Mouse (Mus musculus): ENCODE results near the gene Syt7. TPM values are rescaled to one million over a fixed set of nuclear protein-coding genes. Genes with fewer than 3 reads are reported as not detected.

The Syt7 gene
- total and polyA plus RNA-seq, 2 experiments: 0.28 to 0.45 TPM

DNA sequence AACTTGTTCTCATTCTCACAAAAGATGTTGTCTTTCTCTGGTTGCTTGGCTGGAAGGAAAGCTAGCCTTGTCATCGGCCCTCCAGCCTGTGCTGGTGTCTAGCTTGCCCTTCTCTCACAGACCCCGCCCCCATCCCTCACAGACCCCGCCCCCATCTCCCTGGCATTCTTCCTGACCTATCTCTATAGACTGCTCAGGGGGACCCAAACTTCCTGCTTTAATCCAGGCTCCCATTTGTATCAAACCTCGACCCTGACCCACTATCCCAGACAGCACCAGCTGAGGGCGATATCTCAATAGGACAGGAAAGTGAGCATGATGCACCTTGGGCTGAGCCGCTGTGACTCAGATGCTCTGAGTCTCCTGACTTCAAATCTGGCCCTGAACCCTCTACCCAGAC is 84.9 kb downstream of the Syt7 start:
- WGBS: 45% methylated on average over 6 of the region's 6 CpGs
- Histone ChIP-seq H3K9ac (ENCODE audit: low read depth, low read length) (no peak overlapping the region), H3K36me3 (ENCODE audit: control insufficient read depth, insufficient read depth, low read length) (no peaks in the 10 kb centered on the region), H3K27me3 (ENCODE audit: control insufficient read depth, insufficient read depth, low read length) (no peaks in the 10 kb centered on the region), H3K79me2 (ENCODE audit: control insufficient read depth, insufficient read depth, low read length) (no peaks in the 10 kb centered on the region), H3K4me3 (ENCODE audit: insufficient read depth, low read depth, low read length) (no peak overlapping the region), H3K4me1 (ENCODE audit: control insufficient read depth, insufficient read depth, low read length) (no peaks in the 10 kb centered on the region), H3K27ac (replicated peaks; ENCODE audit: insufficient read depth, low read depth, low read length) (no peak overlapping the region)
- TF ChIP-seq POLR2A (IDR thresholded peaks at IDR 0.05; ENCODE audit: extremely low read depth, insufficient read depth, low read length) (no peak), CTCF (IDR thresholded peaks at IDR 0.05; ENCODE audit: low read depth, low read length) (no peak)
- DNase-seq (ENCODE audit: extremely low read depth, low read depth, low spot score): no peak

DNA sequence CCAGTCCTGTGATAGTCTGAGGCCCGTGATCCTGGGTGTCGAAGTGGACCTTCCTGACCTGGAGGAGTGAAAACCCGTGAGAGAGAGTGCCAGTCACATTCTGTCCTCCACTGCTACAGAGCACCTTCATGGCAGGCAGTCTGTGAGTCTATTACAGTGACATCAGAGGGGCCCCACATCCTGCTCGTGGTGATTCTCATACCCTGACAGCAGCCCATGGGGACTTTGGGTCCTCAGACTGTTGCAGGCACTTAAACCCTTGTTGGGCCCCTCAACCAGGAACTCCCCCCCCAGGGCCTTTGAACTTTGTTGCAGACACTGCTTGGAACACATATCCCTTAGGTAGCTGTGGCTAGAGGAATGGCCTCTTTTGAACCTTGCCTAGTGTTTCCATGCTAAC is 90.7 kb downstream of the Syt7 start:
- H3K4me1 ChIP-seq (ENCODE audit: control insufficient read depth, insufficient read depth, low read length): no peaks in the 10 kb centered on the region
- 70% methylated on average over 4 of the region's 4 CpGs for WGBS
- no peak overlapping the region for H3K9ac ChIP-seq (ENCODE audit: low read depth, low read length)
- no peaks in the 10 kb centered on the region for H3K36me3 ChIP-seq (ENCODE audit: control insufficient read depth, insufficient read depth, low read length)
- no peaks in the 10 kb centered on the region for H3K27me3 ChIP-seq (ENCODE audit: control insufficient read depth, insufficient read depth, low read length)
- no peak for DNase-seq (ENCODE audit: extremely low read depth, low read depth, low spot score)
- TF ChIP-seq POLR2A (IDR thresholded peaks at IDR 0.05; ENCODE audit: extremely low read depth, insufficient read depth, low read length) (no peak), CTCF (IDR thresholded peaks at IDR 0.05; ENCODE audit: low read depth, low read length) (no peak)
- H3K4me3 ChIP-seq (ENCODE audit: insufficient read depth, low read depth, low read length): no peak overlapping the region
- no peaks in the 10 kb centered on the region for H3K79me2 ChIP-seq (ENCODE audit: control insufficient read depth, insufficient read depth, low read length)
- H3K27ac ChIP-seq (replicated peaks; ENCODE audit: insufficient read depth, low read depth, low read length): no peak overlapping the region

DNA sequence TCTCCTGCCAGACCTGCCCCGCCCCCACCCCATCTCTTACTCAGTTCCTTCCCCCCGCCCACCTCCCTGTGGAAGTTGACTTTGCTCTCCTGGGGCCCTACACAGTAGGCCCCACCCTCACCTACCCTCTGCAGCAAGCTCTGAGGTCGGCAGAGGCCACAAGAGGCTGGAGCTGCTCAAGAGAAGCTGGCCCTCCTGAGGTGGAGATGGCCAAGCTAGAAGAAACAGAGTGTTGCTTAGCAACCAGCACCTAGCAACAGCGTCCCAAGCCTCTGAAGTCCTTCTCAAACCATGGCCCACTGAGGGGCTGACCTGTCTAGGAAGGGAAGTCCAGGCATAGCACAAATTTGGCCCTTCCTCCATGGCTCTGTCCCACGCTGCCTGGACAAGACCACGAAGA is 93.8 kb downstream of the Syt7 start, which contains the start of gene Ppp1r32:
Gene Ppp1r32, minus strand, starts transcription at position 226 of the 400 bp plus-strand sequence.
- DNase-seq (ENCODE audit: extremely low read depth, low read depth, low spot score): no peak
- Histone ChIP-seq H3K4me1 (ENCODE audit: control insufficient read depth, insufficient read depth, low read length) (no peaks in the 10 kb centered on the region), H3K9ac (ENCODE audit: low read depth, low read length) (no peak within 1 kb of the TSS), H3K27me3 (ENCODE audit: control insufficient read depth, insufficient read depth, low read length) (no peaks in the 10 kb centered on the region), H3K79me2 (ENCODE audit: control insufficient read depth, insufficient read depth, low read length) (no peaks in the 10 kb centered on the region), H3K4me3 (ENCODE audit: insufficient read depth, low read depth, low read length) (no peak within 1 kb of the TSS), H3K36me3 (ENCODE audit: control insufficient read depth, insufficient read depth, low read length) (no peaks in the 10 kb centered on the region), H3K27ac (replicated peaks; ENCODE audit: insufficient read depth, low read depth, low read length) (no peak within 1 kb of the TSS)
- 59% methylated on average over 6 of the region's 6 CpGs for WGBS
- TF ChIP-seq POLR2A (IDR thresholded peaks at IDR 0.05; ENCODE audit: extremely low read depth, insufficient read depth, low read length) (no peak), CTCF (IDR thresholded peaks at IDR 0.05; ENCODE audit: low read depth, low read length) (no peak)

DNA sequence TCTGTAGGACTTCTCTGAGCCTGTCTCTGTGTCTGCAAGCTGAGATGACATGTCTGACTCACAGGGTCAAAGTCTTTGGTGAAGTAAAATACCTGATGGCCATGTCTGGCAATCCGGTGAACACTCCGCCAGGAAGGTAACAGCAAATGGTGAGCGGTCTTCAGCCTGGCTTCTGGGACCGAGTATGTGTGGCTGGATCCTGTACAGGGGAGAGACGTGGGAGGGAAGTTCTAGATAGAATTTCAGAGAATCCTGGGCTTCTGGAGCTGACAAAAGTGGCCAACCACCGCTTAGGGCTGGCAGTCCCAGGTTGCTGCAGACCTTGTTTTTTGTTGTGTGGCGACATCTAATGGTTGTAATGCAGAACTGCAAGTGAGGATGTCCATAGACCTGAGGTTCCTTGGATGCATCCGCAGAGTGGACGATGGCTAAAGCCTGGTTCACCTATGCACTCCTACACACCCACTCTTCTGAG is 97.4 kb downstream of the Syt7 start:
- no peak for TF ChIP-seq POLR2A (IDR thresholded peaks at IDR 0.05; ENCODE audit: extremely low read depth, insufficient read depth, low read length)
- peak; percentile 79 for TF ChIP-seq CTCF (IDR thresholded peaks at IDR 0.05; ENCODE audit: low read depth, low read length)
- Histone ChIP-seq H3K9ac (ENCODE audit: low read depth, low read length) (no peak overlapping the region), H3K4me3 (ENCODE audit: insufficient read depth, low read depth, low read length) (no peak overlapping the region), H3K79me2 (ENCODE audit: control insufficient read depth, insufficient read depth, low read length) (no peaks in the 10 kb centered on the region), H3K27me3 (ENCODE audit: control insufficient read depth, insufficient read depth, low read length) (no peaks in the 10 kb centered on the region), H3K36me3 (ENCODE audit: control insufficient read depth, insufficient read depth, low read length) (no peaks in the 10 kb centered on the region), H3K27ac (replicated peaks; ENCODE audit: insufficient read depth, low read depth, low read length) (no peak overlapping the region), H3K4me1 (ENCODE audit: control insufficient read depth, insufficient read depth, low read length) (no peaks in the 10 kb centered on the region)
- 17% methylated on average over 9 of the region's 9 CpGs for WGBS
- peak; percentile 54 for DNase-seq (ENCODE audit: extremely low read depth, low read depth, low spot score)

DNA sequence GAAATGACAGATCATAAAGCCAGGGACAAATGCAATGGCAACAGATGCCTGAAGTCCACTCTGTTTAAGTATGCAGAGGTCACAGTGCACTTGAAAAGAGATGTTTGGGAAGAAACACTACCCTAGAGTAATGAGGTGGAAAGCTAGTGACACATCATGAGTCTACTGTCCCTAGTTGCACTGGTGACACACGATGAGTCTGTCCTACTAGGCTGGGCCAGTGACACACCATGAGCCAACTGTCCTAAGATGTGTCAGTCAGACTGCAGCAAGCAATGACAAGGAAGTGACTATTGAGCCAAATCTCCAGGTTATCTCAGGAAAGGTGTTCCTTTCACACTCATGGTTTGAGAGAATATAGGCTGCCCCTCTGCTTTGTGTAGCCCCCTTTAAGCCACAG is 106.8 kb downstream of the Syt7 start:
- Histone ChIP-seq H3K9ac (ENCODE audit: low read depth, low read length) (no peak overlapping the region), H3K36me3 (ENCODE audit: control insufficient read depth, insufficient read depth, low read length) (peaks cover 11% of the 10 kb centered on the region; the same call in 1 of the 2 replicates), H3K4me3 (ENCODE audit: insufficient read depth, low read depth, low read length) (no peak overlapping the region), H3K27ac (replicated peaks; ENCODE audit: insufficient read depth, low read depth, low read length) (no peak overlapping the region), H3K79me2 (ENCODE audit: control insufficient read depth, insufficient read depth, low read length) (no peaks in the 10 kb centered on the region), H3K4me1 (ENCODE audit: control insufficient read depth, insufficient read depth, low read length) (no peaks in the 10 kb centered on the region), H3K27me3 (ENCODE audit: control insufficient read depth, insufficient read depth, low read length) (no peaks in the 10 kb centered on the region)
- DNase-seq (ENCODE audit: extremely low read depth, low read depth, low spot score): no peak
- TF ChIP-seq CTCF (IDR thresholded peaks at IDR 0.05; ENCODE audit: low read depth, low read length) (no peak), POLR2A (IDR thresholded peaks at IDR 0.05; ENCODE audit: extremely low read depth, insufficient read depth, low read length) (no peak)
- 85% methylated on average over 1 of the region's 1 CpGs for WGBS

DNA sequence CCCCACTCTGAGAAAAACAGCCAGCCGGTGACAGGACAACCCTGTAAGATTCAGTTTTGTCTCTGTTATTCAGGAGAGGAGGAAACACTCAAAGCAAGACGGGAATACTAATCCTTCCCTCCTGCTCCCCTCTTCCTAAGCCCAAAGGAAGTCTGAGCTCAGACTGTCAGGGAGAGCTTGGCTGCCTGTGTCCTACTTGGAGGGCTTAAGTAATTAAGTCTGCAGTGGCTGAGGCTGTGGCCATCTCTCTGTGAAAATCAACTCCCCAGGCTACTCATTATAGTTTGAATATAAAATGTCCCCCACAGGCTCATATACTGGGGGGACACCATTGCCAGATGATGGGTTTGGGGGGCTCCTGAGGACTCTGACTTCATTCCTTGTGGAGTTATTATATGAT is 108.1 kb downstream of the Syt7 start:
- no peak for DNase-seq (ENCODE audit: extremely low read depth, low read depth, low spot score)
- Histone ChIP-seq H3K4me3 (ENCODE audit: insufficient read depth, low read depth, low read length) (no peak overlapping the region), H3K4me1 (ENCODE audit: control insufficient read depth, insufficient read depth, low read length) (no peaks in the 10 kb centered on the region), H3K79me2 (ENCODE audit: control insufficient read depth, insufficient read depth, low read length) (no peaks in the 10 kb centered on the region), H3K27me3 (ENCODE audit: control insufficient read depth, insufficient read depth, low read length) (no peaks in the 10 kb centered on the region), H3K36me3 (ENCODE audit: control insufficient read depth, insufficient read depth, low read length) (peaks cover 23% of the 10 kb centered on the region), H3K27ac (replicated peaks; ENCODE audit: insufficient read depth, low read depth, low read length) (no peak overlapping the region), H3K9ac (ENCODE audit: low read depth, low read length) (no peak overlapping the region)
- 87% methylated on average over 2 of the region's 2 CpGs for whole genome bisulfite sequencing
- TF ChIP-seq POLR2A (IDR thresholded peaks at IDR 0.05; ENCODE audit: extremely low read depth, insufficient read depth, low read length) (no peak), CTCF (IDR thresholded peaks at IDR 0.05; ENCODE audit: low read depth, low read length) (no peak)
